ENCODE assay signal across 13 mouse cellular contexts in genomic region chr1:133415086-133415485, GRCm38 (mm10). TPM values are rescaled to one million over a fixed set of nuclear protein-coding genes. Genes with fewer than 3 reads are reported as not detected.
DNase-seq lines count a peak whose midpoint lies in the region; ATAC-seq lines count a peak whose summit lies in the region.
"Had no signal": no experiment of that assay in that cellular context is flagged by ENCODE, and none has a peak within 500 bp of the region (broad histone marks: within the 10 kb centered on the region; RNA-seq: fewer than 3 reads in every experiment).

No protein-coding gene starts in this region.

- H3K9me3 ChIP-seq in hindbrain, embryonic 10.5 days: no peaks in the 10 kb centered on the region
- no peaks in the 10 kb centered on the region for H3K9me3 ChIP-seq in hindbrain, embryonic 14.5 days (ENCODE audit: control insufficient read depth, low read length)

- H3K4me1 ChIP-seq in hindbrain, embryonic 10.5 days (replicated peaks): peaks cover 100% of the 10 kb centered on the region
- peaks cover 20% of the 10 kb centered on the region for H3K4me1 ChIP-seq in hindbrain, embryonic 14.5 days (replicated peaks; ENCODE audit: control insufficient read depth, insufficient read depth, low read length)

- 55% methylated on average over 7 of the region's 7 CpGs for WGBS in hindbrain, embryonic 10.5 days
- WGBS in hindbrain, embryonic 14.5 days: 49% methylated on average over 7 of the region's 7 CpGs

- ATAC-seq in hindbrain, embryonic 14.5 days (ENCODE audit: low FRiP score): no peak
- ATAC-seq: forebrain, postnatal 0 days had no signal

- H3K4me3 ChIP-seq in hindbrain, embryonic 10.5 days: no peak overlapping the region
- H3K4me3 ChIP-seq in hindbrain, embryonic 14.5 days (replicated peaks; ENCODE audit: low read length): no peak overlapping the region

- peak; percentile 22 for DNase-seq in hindbrain, embryonic 10.5 days (ENCODE audit: low spot score)
- no peak for DNase-seq in hindbrain, embryonic 14.5 days (ENCODE audit: low spot score)
- DNase-seq in testis, postnatal 10 days (ENCODE audit: low spot score): peak; percentile 40
- no peak for DNase-seq in testis, postnatal 14 days (ENCODE audit: low spot score)
- peak; percentile 75 for DNase-seq in kidney, postnatal 14 days
- DNase-seq in spleen, adult 12 weeks (ENCODE audit: low spot score): no peak
- DNase-seq in thymus, postnatal 25 days: no peak
- DNase-seq in right cerebral cortex, adult 2 months (ENCODE audit: low spot score in 2 of 2): no peak
- DNase-seq: cerebellum, postnatal 36 days; forebrain, postnatal 0 days; heart, postnatal 10 days; right cerebral cortex, postnatal 4 days; thymus, adult 18-20 months had no signal

- no peaks in the 10 kb centered on the region for H3K27me3 ChIP-seq in hindbrain, embryonic 10.5 days (ENCODE audit: insufficient read depth, poor library complexity, severe bottlenecking)
- H3K27me3 ChIP-seq in hindbrain, embryonic 14.5 days (ENCODE audit: control insufficient read depth, insufficient read depth, low read length): no peaks in the 10 kb centered on the region

- no peak overlapping the region for H3K4me2 ChIP-seq in hindbrain, embryonic 14.5 days (replicated peaks)

- H3K36me3 ChIP-seq in hindbrain, embryonic 10.5 days: peaks cover 8% of the 10 kb centered on the region; the same call in 1 of the 2 replicates
- no peaks in the 10 kb centered on the region for H3K36me3 ChIP-seq in hindbrain, embryonic 14.5 days (replicated peaks; ENCODE audit: control insufficient read depth, insufficient read depth)

- H3K9ac ChIP-seq in hindbrain, embryonic 14.5 days: no peak overlapping the region
- H3K9ac ChIP-seq: forebrain, postnatal 0 days had no signal

- peak overlapping the region; percentile 90 for H3K27ac ChIP-seq in hindbrain, embryonic 10.5 days
- H3K27ac ChIP-seq in hindbrain, embryonic 14.5 days: no peak overlapping the region

RNA-seq across cellular contexts. Expression of gene Sox13, which starts 9.1 kb away (rescaled TPM):
- polyA plus RNA-seq in hindbrain, embryonic 10.5 days (2016; fragmentation: Nextera tagmentation; extraction: Ambion mirVana): 28.3 and 28.4 TPM in 2 replicates
- 5.8 and 6.0 TPM in 2 replicates for polyA plus RNA-seq in hindbrain, embryonic 14.5 days (2014; fragmentation: Nextera tagmentation; extraction: Ambion mirVana)

RNA-seq across cellular contexts. Expression of gene Etnk2, which starts 51.7 kb away (rescaled TPM):
- polyA plus RNA-seq in hindbrain, embryonic 10.5 days (2016; fragmentation: Nextera tagmentation; extraction: Ambion mirVana): 2.9 and 4.1 TPM in 2 replicates
- polyA plus RNA-seq in hindbrain, embryonic 14.5 days (2014; fragmentation: Nextera tagmentation; extraction: Ambion mirVana): 20.3 TPM in 2 replicates

Comparison
In these comparisons a context has a peak if more than half of its experiments do, and no peak if none do; other contexts are left out.
1. DNase-seq: peak in hindbrain, embryonic 10.5 days (single experiment), testis, postnatal 10 days (single experiment) and kidney, postnatal 14 days (single experiment); none in hindbrain, embryonic 14.5 days (single experiment), testis, postnatal 14 days (single experiment), spleen, adult 12 weeks (single experiment), thymus, postnatal 25 days (single experiment) and right cerebral cortex, adult 2 months (0 of 2).